Mouse (Mus musculus) spleen, postnatal 4 days (tissue): ENCODE data around the gene Ift74.
"Not testable (repeated sequence)": the region's sequence is repeated elsewhere in the genome, so short reads cannot be mapped to it uniquely, and the experiment has no call there.

Experiments used
- DNase-seq, 2 experiments: peaks; one replicate each; pipeline ENCODE4 v3.0.0; 2022; ENCODE audit warnings: low spot score in 2 of 2

Gene Ift74

DNA sequence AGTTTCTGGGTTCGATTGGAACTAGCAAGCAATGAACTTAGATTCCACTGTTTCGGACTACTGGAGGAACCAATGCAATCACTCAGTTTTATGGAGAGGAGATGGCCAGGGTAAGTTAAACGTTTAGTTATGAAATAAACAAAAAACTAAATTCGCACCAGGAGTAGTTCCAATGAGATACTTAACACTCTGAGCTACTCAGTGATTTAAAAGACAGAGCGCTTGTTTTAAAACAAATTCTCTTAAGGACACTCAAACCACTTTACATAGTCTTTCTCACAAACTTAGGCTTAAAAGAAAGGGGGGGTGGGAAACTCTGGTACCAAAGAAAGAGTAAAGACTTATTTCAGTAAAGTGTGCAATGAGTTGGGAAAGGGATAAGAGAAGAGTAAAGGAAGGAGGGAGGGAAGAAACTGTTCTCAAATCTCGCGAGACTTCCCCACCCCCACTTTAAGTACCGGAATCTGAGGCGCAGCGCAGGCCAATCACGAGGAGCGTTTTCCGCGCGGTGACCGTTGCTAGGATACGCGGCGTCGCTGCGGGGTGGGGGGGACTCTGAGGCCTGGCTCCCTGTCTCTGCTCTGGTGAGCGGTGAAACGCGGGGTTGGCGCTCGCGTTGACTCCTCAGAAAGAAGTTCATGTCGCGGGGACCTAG, at the start of gene Ift74:
TSS of gene Ift74 (plus strand) at position 520 of the 655 bp plus-strand sequence.
- DNase-seq, result peak; percentile 86 to 91

DNA sequence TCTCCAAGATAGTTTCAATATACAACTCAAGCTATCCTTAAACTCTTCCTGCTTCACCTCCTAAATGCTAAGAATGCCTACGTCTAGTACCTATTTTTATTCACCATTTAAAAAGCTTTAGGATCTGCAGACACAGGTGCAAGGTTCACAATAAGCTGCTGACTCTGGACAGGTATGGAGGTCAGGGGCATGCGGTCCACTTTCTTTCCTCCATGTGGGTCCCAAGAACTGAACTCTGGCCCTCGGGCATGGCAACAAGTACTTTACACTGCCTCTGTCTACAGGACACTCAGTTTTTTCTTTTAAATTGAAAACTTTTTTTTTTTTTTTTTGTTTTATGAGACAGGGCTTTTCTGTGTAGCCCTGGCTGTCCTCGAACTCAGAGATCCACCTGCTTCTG, 41.6 kb upstream of the Ift74 start:
- no peak for DNase-seq

DNA sequence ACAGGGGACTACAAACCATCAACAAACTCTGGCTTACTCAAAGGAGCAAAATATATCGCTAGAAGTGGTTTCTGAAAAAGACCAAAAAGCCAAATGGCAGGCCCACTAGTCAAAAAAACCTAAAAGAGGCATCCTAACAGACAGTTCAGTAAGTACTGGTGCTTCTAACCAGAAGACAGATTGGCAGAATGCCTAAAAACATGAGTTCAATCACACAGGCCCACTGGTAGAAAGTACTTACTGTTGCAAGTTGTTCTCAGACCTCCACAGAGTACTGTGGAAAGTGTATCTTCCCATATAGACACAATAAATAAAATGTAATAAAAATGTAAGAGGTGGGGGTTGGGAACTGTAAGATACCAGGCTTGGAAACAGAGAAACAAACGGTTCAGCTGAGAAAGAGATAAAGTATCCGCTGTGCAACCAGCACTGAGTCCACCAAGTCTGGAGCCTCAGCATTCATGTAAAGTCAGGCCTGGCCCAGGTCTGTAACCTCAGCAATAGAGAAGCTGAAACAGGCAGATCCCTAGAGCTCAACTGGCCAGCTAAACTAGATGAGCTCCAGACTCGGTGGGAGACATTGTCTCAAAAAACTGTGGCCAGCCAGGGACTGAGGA, 22.4 kb upstream of the Ift74 start:
- DNase-seq, result no peak

GRCm38 (mm10) chr4:94592709-94593108, 21.6 kb upstream of the Ift74 start:
- no peak for DNase-seq

DNA sequence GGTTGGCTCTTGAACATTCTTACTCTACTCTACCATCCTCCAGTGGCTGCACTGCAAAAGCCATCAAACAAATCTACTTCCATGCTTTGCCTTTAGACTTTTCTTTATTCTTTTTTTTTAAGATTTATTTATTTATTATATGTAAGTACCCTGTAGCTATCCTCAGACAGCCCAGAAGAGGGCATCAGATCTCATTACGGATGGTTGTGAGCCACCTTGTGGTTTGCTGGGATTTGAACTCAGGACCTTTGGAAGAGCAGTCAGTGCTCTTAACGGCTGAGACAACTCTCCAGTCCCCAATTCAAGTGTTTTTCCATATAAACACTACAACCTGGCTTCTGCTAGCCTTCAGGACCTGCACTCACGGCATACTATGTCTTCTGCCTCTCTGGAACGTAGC, 12.9 kb upstream of the Ift74 start:
- DNase-seq, result no peak

DNA sequence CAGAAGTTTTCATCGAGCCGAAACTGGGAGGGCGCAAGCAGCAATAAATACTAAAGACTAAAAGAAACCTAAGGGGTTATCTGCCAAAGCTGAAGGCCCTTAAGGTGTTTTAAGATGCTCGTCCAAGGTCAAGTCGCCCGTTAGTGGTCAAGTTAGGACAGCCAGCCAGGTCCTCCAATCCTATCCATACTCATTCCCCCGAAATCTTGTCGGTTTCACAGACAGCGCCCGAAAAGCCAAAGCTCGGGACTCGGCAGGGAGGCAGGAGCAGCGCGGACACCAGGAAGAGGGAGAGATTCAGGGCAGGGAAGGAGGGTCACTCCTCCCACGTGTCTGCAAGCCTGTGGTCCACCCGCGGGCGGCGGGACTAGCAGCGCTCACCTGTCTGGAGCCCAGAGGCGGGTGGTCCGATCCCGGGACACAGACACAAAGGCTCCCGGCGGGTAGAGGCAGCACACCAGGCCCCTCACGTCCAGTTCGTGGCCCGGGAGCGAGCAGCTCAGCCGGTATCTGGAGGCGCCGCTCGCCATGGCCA, 11.7 kb upstream of the Ift74 start:
- no peak for DNase-seq

DNA sequence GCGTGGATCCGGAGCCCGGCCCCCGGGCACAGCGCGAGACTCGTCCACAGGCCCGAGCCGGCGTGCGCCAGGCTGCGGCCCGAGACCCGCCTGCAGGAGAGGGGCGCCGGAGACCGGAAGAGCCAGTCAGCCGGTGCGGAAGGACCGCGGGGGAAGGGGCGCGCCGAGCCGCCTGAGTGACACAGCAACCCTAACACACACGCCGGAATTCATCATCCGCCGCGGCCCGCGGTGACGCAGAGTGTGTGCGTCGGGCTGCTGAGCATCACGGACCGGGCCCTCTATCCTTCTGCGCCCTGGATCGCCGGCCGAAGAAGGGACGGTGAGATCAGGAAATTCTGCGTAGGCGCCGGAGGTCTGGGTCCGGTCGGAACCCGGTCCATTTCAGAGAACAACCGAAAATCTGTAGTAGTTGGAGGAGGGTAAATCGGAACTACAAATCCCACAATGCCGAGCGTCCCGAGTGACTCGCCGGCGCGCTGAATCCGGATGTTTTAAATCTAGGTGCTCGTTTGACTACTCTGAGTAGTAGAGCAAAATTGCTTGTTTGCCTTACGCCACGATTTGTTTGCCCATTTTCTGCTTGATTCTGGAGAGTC, 11.2 kb upstream of the Ift74 start, which contains the start of gene Plaa:
TSS of gene Plaa (minus strand) at position 214 of the 599 bp plus-strand sequence.
- DNase-seq, result peak; percentile 81 to 91

- no peak for DNase-seq
Measured at GRCm38 (mm10) chr4:94604452-94605019, 9.8 kb upstream of the Ift74 start.

DNA sequence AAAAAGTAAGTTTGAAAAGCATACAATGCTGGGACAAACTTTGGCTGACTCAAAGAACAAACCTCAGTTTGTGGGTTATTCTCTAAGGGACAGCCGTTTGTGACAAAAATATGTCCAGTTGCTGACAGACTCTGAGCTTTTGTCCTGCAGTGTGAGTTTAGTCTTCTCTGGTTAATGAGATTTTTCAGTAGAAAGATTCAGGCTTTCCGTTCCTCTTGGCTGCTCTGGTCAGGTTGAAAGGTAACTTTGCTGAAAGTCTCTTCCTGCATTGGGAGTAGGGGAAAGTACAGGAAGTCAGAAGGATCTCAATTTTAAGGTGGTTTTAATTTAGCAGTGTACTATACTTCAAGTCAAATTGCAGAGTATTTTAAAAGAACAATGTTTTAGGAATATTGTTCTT, 8.7 kb upstream of the Ift74 start:
- no peak for DNase-seq

DNA sequence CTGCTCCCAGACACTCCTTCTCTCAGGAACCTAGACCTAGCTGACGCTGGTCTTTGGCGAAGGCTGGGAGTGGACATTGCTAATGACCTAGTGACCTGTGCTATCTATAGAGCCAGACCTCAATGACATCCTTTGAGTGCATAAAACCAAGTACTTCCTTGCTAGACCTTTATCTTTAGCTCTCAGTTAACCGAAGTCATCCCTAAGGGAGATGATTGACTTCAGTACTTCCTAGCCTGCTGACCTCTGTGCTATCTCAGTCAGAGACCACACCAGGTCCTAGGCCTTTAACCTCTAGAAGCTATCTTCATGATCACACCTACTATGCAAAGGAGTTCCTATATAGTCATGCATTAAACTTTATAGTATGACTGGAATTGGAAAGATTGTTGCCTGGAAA, 4.0 kb upstream of the Ift74 start:
- DNase-seq, result no peak

DNA sequence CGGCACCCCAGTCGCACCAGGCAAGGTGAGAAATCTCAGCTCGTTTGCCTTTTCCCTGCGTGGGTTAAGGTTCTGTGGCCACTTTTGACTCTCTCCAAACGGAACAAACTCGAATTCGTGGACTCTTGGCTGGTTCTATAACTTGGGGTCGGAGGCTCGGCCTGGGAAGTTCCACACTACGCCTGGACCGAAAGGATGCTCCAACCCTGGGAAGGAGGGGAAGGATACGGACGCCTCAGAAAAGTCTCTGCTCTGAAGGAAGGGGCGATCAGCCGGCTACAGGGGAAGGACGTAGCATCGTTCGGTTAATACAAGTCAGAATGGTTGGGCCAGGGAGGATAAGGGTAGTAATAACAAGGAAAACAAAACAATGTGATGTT, 326 bp downstream of the Ift74 start:
- no peak for DNase-seq

- no peak for DNase-seq
Measured at GRCm38 (mm10) chr4:94620077-94620476, 5.8 kb downstream of the Ift74 start.

GRCm38 (mm10) chr4:94643141-94643540, 28.9 kb downstream of the Ift74 start:
- DNase-seq, result no peak

DNA sequence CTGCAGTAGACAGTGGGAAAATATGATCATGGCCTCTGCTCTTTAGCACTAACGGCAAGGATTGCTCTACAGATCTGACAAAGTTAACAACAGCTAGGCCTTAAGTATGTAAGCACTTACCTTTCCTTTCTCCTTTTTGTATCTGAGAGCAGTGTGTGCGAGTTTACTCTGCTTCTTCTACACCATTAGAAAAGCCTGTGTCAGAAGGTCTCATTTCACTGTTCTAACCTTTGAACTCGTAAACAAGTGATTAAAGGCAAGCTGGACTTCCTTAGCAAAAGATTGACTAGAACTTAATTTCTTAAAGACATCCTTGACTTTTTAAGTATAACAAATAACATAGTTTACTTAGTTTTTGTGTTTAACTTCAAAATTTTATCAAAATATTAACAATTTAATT, 35.6 kb downstream of the Ift74 start, which contains the start of gene Lrrc19:
TSS of gene Lrrc19 (minus strand) at position 225 of the 400 bp plus-strand sequence.
- DNase-seq, result no peak

DNA sequence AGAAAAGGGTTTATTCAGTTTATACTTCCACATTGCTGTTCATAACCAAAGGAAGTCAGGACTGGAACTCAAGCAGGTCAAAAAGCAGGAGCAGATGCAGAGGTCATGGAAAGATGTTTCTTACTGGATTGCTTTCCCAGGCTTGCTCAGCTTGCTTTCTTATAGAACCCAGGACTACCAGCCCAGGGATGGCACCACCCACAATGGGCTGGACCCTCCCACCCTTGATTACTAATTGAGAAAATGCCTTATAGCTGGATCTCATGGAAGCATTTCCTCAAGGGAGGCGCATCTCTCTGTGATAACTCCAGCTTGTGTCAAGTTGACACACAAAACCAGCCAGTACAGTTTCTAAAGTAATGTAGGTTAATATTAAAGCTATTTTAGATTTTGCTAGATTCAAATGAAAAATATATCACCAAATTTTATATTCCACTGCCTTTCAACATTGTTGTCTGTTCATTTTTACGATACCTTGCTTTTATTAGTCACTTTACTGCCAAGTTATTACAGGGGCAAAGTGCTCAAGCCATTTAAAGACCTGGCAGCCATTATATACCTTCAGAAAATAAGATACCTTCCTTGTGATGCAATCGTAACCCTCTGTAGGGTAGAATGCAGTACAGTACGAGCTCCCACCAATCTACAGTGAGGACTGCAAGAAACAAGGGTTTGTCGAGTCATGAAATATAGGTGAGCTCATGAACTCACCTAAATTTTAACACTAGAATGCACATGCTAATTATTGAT, 36.3 kb downstream of the Ift74 start:
- not testable (repeated sequence) for DNase-seq

DNA sequence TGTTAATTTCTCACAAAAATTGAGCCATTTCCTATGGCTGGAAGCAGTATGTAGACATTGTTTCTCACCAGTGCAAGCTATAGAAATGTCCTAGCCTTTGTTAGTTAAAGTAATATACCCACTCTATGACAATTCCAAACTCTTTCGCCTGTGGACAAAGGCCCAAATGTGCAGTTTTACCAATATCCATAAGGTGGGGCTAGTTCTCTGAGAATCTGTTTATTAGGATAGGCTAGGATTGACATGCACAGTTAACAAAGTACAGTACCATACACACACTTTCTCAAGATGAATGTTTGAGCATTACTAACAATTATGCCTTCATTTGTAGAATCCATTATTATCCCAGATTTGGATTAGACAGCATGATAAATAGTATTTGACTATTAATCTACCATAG, 55.4 kb downstream of the Ift74 start:
- no peak for DNase-seq

DNA sequence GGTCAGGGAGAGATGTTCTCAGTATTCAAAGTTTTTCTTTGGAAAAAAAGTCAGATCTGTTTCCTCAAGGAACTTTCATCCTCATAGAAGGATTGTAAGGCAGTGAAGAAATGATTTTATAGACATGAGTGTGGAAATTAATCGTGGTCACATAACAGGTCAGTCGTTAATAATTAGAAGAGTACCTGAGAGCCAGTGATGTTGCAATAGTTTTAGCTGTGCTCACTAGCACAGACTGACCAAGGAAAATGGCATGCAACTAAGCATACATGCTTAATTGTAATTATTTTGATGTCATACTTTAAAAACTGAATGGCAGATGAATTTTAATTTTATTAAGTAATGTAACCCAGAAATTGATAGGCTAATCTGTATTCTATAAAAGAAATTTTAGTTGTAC, 66.4 kb downstream of the Ift74 start:
- no peak for DNase-seq

DNA sequence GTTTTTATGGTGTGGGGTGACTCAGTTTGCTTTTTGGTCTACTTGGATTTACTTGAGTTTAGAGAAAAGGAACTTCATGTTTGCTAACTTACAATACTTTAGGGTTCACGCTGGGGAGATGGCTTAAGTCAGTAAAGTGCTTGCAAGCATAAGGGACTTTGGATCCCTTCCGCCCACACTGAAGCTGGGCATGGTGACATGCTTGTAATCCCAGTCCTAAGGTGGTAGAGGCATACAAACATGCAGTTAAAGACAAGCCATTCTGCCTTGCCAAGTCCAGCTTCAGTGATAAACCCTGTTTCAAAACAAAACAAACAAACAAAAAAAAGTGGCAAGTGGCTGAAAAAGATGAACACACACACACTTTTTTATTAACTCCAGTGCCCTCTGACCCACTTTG, 66.9 kb downstream of the Ift74 start:
- DNase-seq, result no peak

GRCm38 (mm10) chr4:94682029-94682428, 67.7 kb downstream of the Ift74 start:
- no peak for DNase-seq

DNA sequence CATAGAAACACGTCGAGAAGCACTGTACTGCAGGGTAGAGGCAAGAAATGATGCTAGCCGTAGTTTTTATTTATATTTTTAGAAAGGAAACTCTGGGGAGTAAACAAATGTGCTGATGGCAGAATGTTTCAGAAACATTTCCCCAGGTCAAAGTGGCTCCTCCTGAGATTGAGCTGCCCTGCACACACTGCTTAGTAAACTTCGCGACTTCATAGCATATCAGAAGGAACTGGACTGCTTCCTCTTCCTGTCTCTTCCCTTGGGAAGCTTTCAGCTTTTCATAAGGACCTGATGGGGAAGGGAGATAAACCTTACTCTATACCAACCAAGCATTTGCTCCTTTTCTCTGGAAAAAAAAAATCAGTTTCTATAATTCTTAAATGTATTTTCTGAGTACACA, 69.0 kb downstream of the Ift74 start:
- no peak for DNase-seq

- not testable (repeated sequence) for DNase-seq
Measured at GRCm38 (mm10) chr4:94689804-94690203, 75.5 kb downstream of the Ift74 start.

GRCm38 (mm10) chr4:94691078-94691477, 76.8 kb downstream of the Ift74 start:
- DNase-seq, result no peak
